Mouse (Mus musculus) CH12.LX (cell line): ENCODE data around the gene Zfp687.

Experiments
- CTCF ChIP-seq, 2 experiments: IDR thresholded peaks in 1 of 2; conservative IDR thresholded peaks in 1 of 2; 2 replicates each; pipeline ENCODE4 v1.5.1; 2011 to 2012; ENCODE audit warnings: low read depth in 2 of 2, low read length in 2 of 2, improper control_type of control experiment in 1 of 2, inconsistent platforms in 1 of 2, mild to moderate bottlenecking in 1 of 2, moderate library complexity in 1 of 2
- E2F4 ChIP-seq: IDR thresholded peaks from 2 replicates; pipeline ENCODE4 v1.6.1; 2011; ENCODE audit warnings: low read depth, low read length, improper control_type of control experiment; ENCODE audit not compliant: insufficient replicate concordance
- EP300 ChIP-seq: IDR thresholded peaks from 2 replicates; pipeline ENCODE4 v1.6.1; 2011; ENCODE audit warnings: low read length, improper control_type of control experiment
- MAZ ChIP-seq: IDR thresholded peaks from 2 replicates; pipeline ENCODE4 v1.6.1; 2012; ENCODE audit warnings: low read depth, mild to moderate bottlenecking, inconsistent platforms, low read length, improper control_type of control experiment, moderate library complexity
- MEF2A ChIP-seq: IDR thresholded peaks from 2 replicates; pipeline ENCODE4 v1.6.1; 2014; ENCODE audit warnings: low read depth, mild to moderate bottlenecking, inconsistent platforms, low read length, improper control_type of control experiment, borderline replicate concordance
- POLR2A ChIP-seq: IDR thresholded peaks from 2 replicates; pipeline ENCODE4 v1.6.1; 2011; ENCODE audit warnings: low read depth, mild to moderate bottlenecking, improper control_type of control experiment, low read length
- POLR2AphosphoS2 ChIP-seq: IDR thresholded peaks from 2 replicates; pipeline ENCODE4 v1.6.1; 2011; ENCODE audit warnings: low read depth, low read length, improper control_type of control experiment
- RAD21 ChIP-seq: IDR thresholded peaks from 2 replicates; pipeline ENCODE4 v1.6.1; 2011; ENCODE audit warnings: low read depth, mild to moderate bottlenecking, low read length, improper control_type of control experiment, moderate library complexity
- ZNF384 ChIP-seq: IDR thresholded peaks from 2 replicates; pipeline ENCODE4 v1.6.1; 2012; ENCODE audit warnings: low read depth, low read length, improper control_type of control experiment, inconsistent platforms

- TF ChIP-seq POLR2A, result no peak
- TF ChIP-seq ZNF384, result no peak
- TF ChIP-seq EP300, result no peak
- TF ChIP-seq E2F4, result no peak
- no peak for TF ChIP-seq MAZ
- TF ChIP-seq CTCF (conservative IDR thresholded peaks at IDR 0.05 in 1 of 2, IDR thresholded peaks at IDR 0.05 in 1 of 2; ENCODE audit: low read depth in 2 of 2, low read length in 2 of 2), result no peak
- TF ChIP-seq RAD21, result no peak
- no peak for TF ChIP-seq MEF2A
- TF ChIP-seq POLR2AphosphoS2, result no peak
Observed at GRCm38 (mm10) chr3:94972552-94972951, 42.7 kb downstream of the Zfp687 start.
